Mouse (Mus musculus) limb, embryonic 10.5 days (tissue): ENCODE measurements around the gene Eif2b2. TPM values are rescaled to one million over a fixed set of nuclear protein-coding genes. Genes with fewer than 3 reads are reported as not detected.

Experiments
- DNase-seq: peaks from one replicate; pipeline ENCODE4 v3.0.0-alpha.2; 2017; ENCODE audit warnings: low spot score
- H3K27ac ChIP-seq: fragments of 300-500 bp; sonication (generic); 2 replicates; pipeline ENCODE4 v1.5.1; 2016; ENCODE audit warnings: mild to moderate bottlenecking
- H3K27me3 ChIP-seq: fragments of 300-500 bp; sonication (generic); 2 replicates; pipeline ENCODE4 v1.6.1; 2016; ENCODE audit warnings: low read depth, mild to moderate bottlenecking; ENCODE audit not compliant: poor library complexity, severe bottlenecking
- H3K36me3 ChIP-seq: fragments of 300-500 bp; sonication (generic); 2 replicates; pipeline ENCODE4 v1.6.1; 2016; ENCODE audit warnings: mild to moderate bottlenecking, moderate library complexity
- H3K4me1 ChIP-seq: fragments of 300-500 bp; sonication (generic); 2 replicates; pipeline ENCODE4 v1.6.1; 2016
- H3K4me3 ChIP-seq: fragments of 300-500 bp; sonication (generic); 2 replicates; pipeline ENCODE4 v1.5.1; 2016; ENCODE audit warnings: mild to moderate bottlenecking, moderate library complexity
- H3K9me3 ChIP-seq: fragments of 300-500 bp; sonication (generic); replicated peaks from 2 replicates; pipeline ENCODE4 v1.6.1; 2016; ENCODE audit warnings: mild to moderate bottlenecking
- WGBS: fragments of 180-500 bp; shearing (Covaris S2); methylation state at CpG from one replicate; pipeline ENCODE4 v1.1.7; 2016; 5-methylcytosine and 5-hydroxymethylcytosine counted together
- polyA plus RNA-seq: library from polyadenylated mRNA; unstranded; fragments of >200 nt; fragmentation: Nextera tagmentation; extraction: Ambion mirVana; gene quantifications from 2 replicates; pipeline ENCODE4 v1.2.1, GENCODE M21; 2016

Gene Eif2b2
- polyA plus RNA-seq, 1 experiment from 2014 or later, result 126 TPM

DNA sequence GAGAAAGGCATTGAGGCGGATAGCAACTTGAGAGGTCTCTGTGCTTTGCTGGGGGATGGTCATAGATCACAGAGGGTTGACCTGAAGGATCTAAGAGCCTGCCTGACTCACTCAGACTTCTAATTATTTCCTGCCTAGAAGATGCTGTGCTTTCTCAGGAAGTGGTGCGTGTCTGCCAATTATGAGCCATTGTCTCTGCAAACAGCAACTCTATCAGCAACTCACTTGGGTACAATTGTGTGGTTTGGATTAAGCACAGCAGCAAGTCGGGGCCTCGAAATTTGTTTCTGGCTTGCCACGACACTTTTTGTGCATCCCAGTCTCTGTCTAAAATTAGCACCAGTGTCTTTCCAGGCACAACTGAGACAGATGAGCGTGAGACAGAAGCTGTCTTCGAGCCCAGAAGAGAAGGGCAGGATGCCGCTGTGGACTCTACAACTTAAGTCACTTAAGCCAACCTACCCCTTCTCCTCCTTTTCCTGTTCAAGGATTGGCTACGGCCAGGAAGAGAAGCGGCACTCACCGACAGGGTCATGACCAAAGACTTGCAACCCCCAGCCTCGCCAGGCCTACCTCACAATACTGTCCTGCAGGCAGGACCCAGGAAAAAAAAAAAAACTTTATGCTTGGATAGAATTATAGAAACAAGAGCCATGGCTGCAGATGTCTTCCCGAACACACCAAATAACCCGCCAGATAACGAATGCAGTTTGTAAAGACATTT lies 8.8 kb downstream of the Eif2b2 start:
- 64% methylated on average over 15 of the region's 15 CpGs for WGBS
- Histone ChIP-seq H3K9me3 (no peaks in the 10 kb centered on the region), H3K4me1 (peaks cover 22% of the 10 kb centered on the region), H3K27me3 (no peaks in the 10 kb centered on the region), H3K27ac (no peak overlapping the region; the same call in 1 of the 2 replicates), H3K36me3 (peaks cover 43% of the 10 kb centered on the region), H3K4me3 (no peak overlapping the region)
- DNase-seq, result no peak

DNA sequence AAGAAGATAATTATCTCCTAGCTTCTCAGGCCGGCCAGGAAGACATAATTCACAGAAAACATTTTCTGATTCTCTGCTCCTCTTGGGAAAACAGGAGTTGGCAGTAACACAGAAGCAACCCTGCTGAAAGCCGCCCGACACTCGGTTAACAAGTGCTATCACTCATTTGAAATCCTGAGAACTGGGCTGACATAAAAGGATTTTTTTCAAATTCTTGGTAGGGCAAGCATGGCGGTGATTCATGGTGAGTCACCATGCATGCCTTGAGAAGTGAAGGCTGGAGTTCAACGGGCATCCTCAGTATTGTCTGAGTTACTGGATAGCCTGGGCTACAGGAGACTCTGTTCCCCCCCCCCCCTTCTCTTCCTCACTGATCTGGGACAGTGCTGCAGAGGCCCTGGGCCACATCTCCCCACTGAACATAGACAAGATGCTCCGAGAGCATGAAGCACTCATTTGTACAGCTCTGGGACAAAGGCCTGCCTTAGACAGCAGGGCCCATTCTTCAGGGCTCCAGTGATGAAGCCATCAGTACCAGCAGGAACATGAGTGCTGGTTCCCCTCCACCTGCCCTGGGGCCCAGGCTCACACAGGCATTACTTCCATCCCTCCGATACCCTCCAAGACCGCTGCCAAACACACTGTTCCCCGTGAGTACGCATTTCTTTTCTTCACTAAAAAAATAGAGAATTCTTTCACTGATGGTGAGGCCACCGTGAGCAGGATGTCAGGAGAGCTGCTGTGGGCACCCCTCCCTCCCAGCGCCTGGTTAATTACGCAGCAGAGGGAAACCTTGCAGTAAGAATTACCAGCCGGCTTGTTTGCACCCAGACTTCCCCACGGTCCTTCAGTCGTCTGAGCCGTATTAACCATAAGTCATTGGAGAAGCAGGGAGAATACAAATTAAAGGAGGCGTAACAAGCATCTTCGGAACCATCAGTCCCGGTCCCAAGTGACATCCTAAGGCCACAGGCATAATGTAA lies 14.4 kb downstream of the Eif2b2 start:
- WGBS, result 81% methylated on average over 21 of the region's 21 CpGs
- H3K36me3 ChIP-seq, result no peaks in the 10 kb centered on the region
- H3K27ac ChIP-seq, result peak overlapping the region; percentile 36; the same call in 1 of the 2 replicates
- DNase-seq, result no peak
- H3K9me3 ChIP-seq, result no peaks in the 10 kb centered on the region
- no peaks in the 10 kb centered on the region for H3K27me3 ChIP-seq
- no peak overlapping the region for H3K4me3 ChIP-seq
- peaks cover 34% of the 10 kb centered on the region for H3K4me1 ChIP-seq

DNA sequence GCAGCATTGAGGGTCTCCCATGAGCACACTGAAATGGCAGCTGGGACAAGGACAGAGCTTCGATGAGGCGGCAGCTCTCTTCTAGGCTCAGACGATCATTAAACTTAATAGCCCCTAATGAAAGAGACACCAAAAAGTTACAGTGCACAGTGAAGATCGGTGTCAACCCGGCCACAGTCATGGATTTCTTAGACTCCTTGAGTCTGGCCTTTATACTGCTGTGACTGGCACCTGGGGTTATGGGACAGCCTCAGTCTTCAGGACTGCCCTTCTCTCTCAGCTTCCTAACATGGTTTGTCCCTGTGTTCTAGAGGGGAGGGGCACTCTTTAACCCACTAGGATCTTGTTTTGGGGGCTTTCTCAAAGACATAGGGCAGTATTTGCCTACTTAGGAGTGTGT lies 18.3 kb downstream of the Eif2b2 start:
- H3K4me3 ChIP-seq, result no peak overlapping the region
- no peak for DNase-seq
- peaks cover 40% of the 10 kb centered on the region for H3K4me1 ChIP-seq
- 52% methylated on average over 5 of the region's 5 CpGs for whole genome bisulfite sequencing
- H3K9me3 ChIP-seq, result no peaks in the 10 kb centered on the region
- H3K36me3 ChIP-seq, result no peaks in the 10 kb centered on the region
- H3K27me3 ChIP-seq, result no peaks in the 10 kb centered on the region
- H3K27ac ChIP-seq, result no peak overlapping the region

DNA sequence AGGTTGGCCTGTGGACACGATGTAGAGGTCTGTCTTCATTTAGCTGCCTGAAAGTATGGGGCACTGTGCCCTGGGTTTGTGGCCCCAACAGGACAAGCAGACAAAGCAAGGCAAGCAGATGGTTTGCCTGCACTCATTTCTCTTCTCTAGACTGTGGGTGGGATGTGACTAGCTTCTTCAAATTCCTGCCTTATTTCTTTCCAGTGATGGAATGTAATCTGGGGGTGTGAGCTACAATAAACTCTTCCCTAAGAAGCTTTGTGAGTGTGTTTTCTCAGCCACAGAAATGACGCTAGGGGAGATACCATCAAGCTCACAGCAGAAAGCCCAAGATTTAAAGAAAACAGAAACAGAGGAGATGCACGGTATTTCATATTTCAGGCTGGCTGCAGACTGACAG lies 32.8 kb downstream of the Eif2b2 start:
- Histone ChIP-seq H3K27ac (no peak overlapping the region), H3K4me1 (peaks cover 12% of the 10 kb centered on the region), H3K4me3 (no peak overlapping the region), H3K9me3 (no peaks in the 10 kb centered on the region), H3K27me3 (no peaks in the 10 kb centered on the region), H3K36me3 (peaks cover 4% of the 10 kb centered on the region)
- no peak for DNase-seq
- WGBS, result 91% methylated on average over 3 of the region's 3 CpGs

DNA sequence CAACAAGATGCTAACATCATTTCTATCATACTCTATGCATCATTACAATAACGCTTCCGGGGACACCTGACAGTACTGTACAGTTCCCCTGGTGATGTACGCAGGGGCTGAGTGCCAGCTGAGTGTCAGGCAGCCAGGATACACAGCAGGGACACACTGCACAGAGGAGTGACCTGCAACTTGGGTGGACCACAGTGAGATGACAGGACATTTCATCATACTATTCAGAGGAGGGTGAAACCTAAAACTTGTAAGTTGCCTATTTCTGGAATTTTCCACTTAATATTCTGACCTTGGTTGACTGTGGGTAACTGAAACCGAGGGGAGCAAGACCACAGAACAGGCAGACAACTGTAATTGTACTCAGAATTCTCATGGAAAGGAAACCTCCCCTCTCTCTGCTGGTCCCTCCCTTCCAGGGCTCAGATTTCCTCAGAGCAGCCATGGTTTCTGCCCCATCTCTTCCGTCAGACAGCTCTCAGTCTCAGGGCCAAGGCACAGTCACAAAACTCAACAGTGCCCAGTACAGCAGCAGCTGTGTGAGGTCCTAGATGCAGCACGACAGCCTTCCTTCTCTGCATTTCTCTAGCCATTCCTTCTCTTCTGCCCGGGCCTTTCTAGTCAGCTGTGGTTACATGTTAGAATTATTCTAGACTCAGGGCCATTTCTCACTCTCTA lies 36.9 kb downstream of the Eif2b2 start:
- no peaks in the 10 kb centered on the region for H3K9me3 ChIP-seq
- H3K4me1 ChIP-seq, result peaks cover 15% of the 10 kb centered on the region
- H3K27me3 ChIP-seq, result no peaks in the 10 kb centered on the region
- WGBS, result 72% methylated on average over 7 of the region's 7 CpGs
- no peak overlapping the region for H3K4me3 ChIP-seq
- no peak for DNase-seq
- H3K36me3 ChIP-seq, result no peaks in the 10 kb centered on the region; the same call in 1 of the 2 replicates
- H3K27ac ChIP-seq, result peak overlapping the region; percentile 46; the same call in 1 of the 2 replicates

DNA sequence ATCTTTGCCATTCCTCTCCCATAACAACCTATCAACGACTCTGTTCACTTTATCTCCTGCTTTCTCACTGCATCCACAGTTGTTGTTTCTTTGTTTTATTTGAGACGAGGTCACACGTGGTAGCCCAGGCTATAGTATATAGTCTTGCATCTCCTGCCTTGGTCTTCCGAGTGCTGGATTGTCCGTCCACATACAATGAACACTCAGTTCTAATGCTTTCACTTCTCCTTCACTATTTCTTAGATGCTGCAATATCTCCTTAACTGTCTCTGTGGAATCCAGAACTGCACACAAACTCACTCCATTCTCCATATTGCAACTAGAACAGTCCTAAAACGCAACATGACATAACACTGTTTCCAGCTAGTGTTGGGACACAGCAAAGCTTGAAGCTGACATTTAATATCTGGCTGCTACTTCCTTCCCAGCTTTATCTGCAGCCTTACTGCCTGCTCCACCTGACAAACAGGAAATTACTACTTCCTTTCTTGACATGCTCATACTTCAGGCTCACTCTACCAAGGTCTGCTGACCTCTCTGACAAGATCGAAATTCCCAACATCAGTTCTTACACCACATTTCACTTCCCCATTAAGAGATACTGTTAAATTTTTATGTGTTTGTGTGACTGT lies 37.8 kb downstream of the Eif2b2 start:
- Histone ChIP-seq H3K9me3 (no peaks in the 10 kb centered on the region), H3K4me3 (no peak overlapping the region), H3K36me3 (no peaks in the 10 kb centered on the region; the same call in 1 of the 2 replicates), H3K27me3 (no peaks in the 10 kb centered on the region), H3K27ac (peak overlapping the region; percentile 2; the same call in 1 of the 2 replicates), H3K4me1 (peaks cover 20% of the 10 kb centered on the region)
- WGBS, result 89% methylated on average over 7 of the region's 7 CpGs
- no peak for DNase-seq

DNA sequence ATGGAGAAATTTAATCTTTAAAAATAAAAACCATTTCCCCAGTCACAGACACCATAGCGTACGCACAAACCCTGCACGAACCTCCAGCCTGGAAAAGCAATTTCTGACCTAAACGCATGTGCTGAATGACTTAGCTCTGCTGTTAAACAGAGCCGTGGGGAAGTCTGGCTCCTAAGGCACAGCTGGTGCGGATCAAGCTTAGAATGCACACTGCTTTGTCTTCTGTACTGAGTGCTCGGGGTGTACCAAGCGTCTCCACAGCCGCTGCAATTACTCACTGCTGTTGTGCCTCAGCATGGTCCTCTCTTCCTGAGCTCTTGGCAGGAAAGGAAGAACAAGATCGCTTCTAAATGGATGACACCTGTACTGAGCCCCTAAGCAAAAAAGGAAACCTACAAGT lies 43.2 kb downstream of the Eif2b2 start:
- Histone ChIP-seq H3K36me3 (peaks cover 4% of the 10 kb centered on the region), H3K4me3 (no peak overlapping the region), H3K9me3 (no peaks in the 10 kb centered on the region), H3K27ac (peak overlapping the region; percentile 73), H3K4me1 (peaks cover 38% of the 10 kb centered on the region), H3K27me3 (no peaks in the 10 kb centered on the region)
- DNase-seq, result peak; percentile 71
- WGBS, result 47% methylated on average over 10 of the region's 10 CpGs

DNA sequence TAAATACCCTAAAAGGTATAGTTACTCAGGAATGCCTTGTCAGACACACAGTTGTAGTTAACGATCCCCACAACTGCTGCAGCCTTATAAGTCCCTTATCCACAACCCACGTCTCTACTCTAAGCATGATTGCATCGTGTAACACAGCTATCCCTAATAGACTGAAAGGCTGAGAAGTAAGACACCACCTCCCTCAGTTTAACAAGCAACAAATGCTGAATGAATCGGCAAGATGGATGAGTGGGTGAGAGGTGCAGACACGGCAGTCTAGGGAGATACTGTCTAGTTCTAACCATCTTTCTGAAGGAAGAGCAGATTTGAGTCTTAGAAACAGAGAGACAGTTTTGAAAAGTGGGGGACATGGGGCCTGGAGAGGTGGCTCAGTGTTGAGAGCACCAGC lies 43.9 kb downstream of the Eif2b2 start:
- no peak for DNase-seq
- no peaks in the 10 kb centered on the region for H3K9me3 ChIP-seq
- H3K36me3 ChIP-seq, result peaks cover 5% of the 10 kb centered on the region
- H3K4me1 ChIP-seq, result peaks cover 38% of the 10 kb centered on the region
- WGBS, result 77% methylated on average over 5 of the region's 5 CpGs
- peak overlapping the region; percentile 73 for H3K27ac ChIP-seq
- H3K4me3 ChIP-seq, result no peak overlapping the region
- no peaks in the 10 kb centered on the region for H3K27me3 ChIP-seq

DNA sequence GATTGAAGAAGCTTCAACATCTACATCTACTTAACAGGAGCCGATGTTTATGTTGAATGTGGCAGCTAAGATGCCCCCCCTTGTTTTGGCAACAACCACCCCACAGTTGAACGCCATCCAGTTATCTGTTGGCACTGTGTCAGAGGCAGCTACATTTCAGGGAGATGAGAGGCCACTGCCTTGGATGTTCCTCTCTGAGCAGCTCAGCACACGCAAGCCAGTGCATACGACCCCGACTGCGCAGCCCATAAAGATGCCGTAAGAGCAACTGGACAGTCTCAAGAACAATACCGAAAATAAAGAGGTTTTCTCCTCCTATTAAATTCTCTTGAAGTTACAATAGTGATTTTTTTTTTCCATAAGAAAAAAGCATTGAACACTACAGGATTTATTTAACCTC lies 45.2 kb downstream of the Eif2b2 start:
- Histone ChIP-seq H3K36me3 (peaks cover 15% of the 10 kb centered on the region), H3K27ac (peak overlapping the region; percentile 67; the same call in 1 of the 2 replicates), H3K27me3 (no peaks in the 10 kb centered on the region), H3K4me1 (peaks cover 38% of the 10 kb centered on the region), H3K4me3 (no peak overlapping the region), H3K9me3 (no peaks in the 10 kb centered on the region)
- DNase-seq, result no peak
- 81% methylated on average over 8 of the region's 8 CpGs for WGBS

DNA sequence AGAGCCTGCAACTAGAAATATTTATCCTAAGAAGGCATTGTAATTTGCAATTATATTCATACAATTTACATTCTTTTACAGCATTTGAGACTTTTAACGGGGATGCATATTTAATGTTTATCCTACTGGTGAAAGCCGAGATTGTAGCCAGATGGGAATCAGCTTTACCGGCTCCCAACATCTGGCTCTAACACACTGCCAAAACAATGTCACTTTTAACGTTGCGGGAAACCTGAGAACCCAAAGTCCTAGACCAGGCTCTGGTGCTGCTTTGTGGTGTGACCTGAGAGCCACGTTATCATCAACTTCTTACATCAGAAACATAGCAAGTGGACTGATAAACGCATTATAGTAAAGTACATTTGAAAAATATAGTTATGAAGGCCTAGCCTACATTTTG lies 45.7 kb downstream of the Eif2b2 start:
- DNase-seq, result peak; percentile 48
- Histone ChIP-seq H3K27ac (peak overlapping the region; percentile 67; the same call in 1 of the 2 replicates), H3K27me3 (no peaks in the 10 kb centered on the region), H3K9me3 (no peaks in the 10 kb centered on the region), H3K4me3 (no peak overlapping the region), H3K4me1 (peaks cover 41% of the 10 kb centered on the region), H3K36me3 (peaks cover 15% of the 10 kb centered on the region)
- 41% methylated on average over 7 of the region's 7 CpGs for WGBS

DNA sequence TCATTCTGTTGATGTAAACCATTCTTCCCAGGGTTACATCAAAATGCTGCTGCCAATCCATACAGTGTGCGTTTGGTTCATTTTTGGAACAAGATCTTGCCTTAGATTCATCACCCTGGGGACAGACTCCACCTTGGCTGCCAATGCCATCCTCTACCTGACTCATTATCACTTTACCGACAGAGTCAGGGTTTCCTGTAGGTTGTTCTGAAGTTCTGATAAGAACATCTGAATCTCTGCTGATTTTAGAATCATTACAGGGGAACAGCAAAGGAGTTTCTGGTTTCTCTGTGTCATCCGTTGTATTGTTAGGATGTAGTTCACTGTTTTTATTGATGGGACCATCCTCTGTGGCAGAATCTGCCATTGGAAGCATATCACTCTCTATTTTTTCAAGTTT lies 47.0 kb downstream of the Eif2b2 start:
- 90% methylated on average over 3 of the region's 3 CpGs for WGBS
- H3K9me3 ChIP-seq, result no peaks in the 10 kb centered on the region
- no peak overlapping the region for H3K27ac ChIP-seq
- H3K36me3 ChIP-seq, result peaks cover 15% of the 10 kb centered on the region
- peaks cover 48% of the 10 kb centered on the region for H3K4me1 ChIP-seq
- H3K27me3 ChIP-seq, result no peaks in the 10 kb centered on the region
- H3K4me3 ChIP-seq, result no peak overlapping the region
- DNase-seq, result no peak

DNA sequence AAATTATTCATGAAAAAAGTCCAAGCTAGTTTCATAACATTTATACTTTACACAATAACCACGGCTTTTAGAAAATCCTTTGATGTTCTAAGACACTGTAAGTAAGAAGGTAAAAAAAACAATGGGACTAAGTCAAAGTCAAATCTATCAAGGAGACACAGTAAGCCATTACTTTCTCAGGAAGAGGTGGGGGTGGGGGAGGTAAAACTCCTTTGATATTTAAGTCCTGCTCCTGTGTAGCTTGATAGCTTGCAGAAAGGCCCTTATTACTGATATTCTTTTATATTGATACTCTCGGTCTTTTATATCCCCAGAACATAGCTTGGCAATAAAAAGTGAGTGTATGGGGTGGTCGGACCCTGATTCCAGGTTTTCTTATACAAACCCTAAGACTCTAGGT lies 50.5 kb downstream of the Eif2b2 start:
- H3K4me1 ChIP-seq, result peaks cover 30% of the 10 kb centered on the region
- no peak for DNase-seq
- H3K4me3 ChIP-seq, result peak overlapping the region; percentile 62
- H3K9me3 ChIP-seq, result no peaks in the 10 kb centered on the region
- H3K36me3 ChIP-seq, result peaks cover 24% of the 10 kb centered on the region
- H3K27ac ChIP-seq, result peak overlapping the region; percentile 93
- H3K27me3 ChIP-seq, result no peaks in the 10 kb centered on the region
- WGBS, result 62% methylated on average over 3 of the region's 3 CpGs
